Mouse (Mus musculus): ENCODE measurements around the gene Serpina3j.
"Not testable (repeated sequence)": the region's sequence is repeated elsewhere in the genome, so short reads cannot be mapped to it uniquely, and the experiment has no call there.

Serpina3j gene

DNA sequence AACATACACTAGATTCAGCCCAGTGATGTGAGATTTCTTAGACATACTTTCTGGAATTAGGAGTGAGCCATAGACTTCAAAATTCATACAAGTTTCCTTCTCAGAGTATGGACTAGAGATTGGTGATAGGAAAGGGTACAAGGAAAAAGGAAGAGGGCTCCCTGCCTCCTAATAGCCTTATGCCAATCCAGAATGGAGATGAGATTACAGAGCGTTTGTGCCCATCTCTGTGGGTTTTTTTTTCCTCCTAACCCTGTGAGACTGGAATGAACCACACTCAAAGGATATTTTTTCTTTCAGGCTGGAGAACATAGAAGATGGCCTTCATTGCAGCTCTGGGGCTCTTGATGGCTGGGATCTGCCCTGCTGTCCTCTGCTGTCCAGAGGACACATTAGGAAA is at the start of gene Serpina3j:
Serpina3j (plus strand) TSS at position 301 of the 400 bp plus-strand sequence.
- DNase-seq (ENCODE audit: low read depth, low spot score), result no peak

GRCm38 (mm10) chr12:104266374-104266773 is 48.0 kb upstream of the Serpina3j start:
- no peak for DNase-seq (ENCODE audit: low read depth, low spot score)

DNA sequence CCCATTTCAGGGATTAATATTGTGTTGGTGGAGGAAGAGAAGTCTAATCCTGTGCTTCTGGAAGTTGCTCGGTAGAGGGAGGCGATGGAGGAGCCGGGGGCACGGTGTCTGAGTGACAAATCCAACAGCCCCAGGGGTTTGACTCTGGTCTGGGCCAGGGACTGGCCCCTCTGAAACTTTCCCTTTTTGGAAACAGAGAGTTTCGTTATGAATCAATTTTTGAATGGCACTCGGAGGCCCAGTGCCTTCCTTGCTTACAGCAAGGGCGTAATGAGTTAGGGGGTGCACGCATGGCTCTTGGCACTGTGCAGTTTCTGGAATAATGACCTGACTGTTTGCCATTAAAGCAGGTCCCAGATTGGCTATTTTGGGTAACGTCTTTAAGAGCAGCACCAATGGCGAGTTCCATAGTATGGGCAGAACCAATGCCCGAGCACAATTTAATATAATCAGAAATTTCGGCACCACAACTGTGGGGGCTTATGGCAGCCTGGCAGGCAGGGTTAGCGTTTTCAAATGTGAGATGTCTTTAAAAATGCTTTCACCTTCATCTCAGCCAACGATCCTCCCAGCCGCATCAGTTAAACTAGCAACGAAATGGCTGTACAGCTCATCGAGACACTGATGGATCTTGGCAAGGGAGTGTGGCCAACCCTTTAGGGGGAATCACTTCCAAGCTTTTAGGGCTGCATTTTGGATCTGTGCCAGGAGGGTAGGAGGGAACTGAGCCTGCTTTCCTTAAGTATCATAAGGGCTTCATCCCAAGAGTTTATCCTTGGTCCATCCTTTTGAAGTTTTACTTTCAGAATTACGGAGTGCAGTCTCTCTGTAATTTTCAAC is 35.9 kb upstream of the Serpina3j start:
- DNase-seq (ENCODE audit: low read depth, low spot score), result no peak

DNA sequence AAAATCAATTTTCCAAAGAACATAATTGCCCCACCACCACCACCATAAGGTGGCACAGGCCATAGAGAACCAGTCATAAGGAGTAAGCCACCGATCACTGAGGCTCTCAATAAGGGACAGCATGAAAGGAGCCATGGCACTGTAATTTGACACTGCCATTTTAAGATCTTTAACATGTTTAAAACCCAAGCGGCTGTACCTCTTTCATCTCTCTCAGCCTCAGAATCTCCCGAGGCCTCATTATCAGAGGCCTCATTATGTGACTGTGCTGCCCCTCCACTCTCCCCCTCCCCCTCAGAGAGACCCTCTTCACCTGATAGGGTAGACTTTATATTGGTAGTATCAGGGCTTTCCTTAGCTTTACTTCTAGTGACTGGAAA is 35.3 kb upstream of the Serpina3j start:
- no peak for DNase-seq (ENCODE audit: low read depth, low spot score)

DNA sequence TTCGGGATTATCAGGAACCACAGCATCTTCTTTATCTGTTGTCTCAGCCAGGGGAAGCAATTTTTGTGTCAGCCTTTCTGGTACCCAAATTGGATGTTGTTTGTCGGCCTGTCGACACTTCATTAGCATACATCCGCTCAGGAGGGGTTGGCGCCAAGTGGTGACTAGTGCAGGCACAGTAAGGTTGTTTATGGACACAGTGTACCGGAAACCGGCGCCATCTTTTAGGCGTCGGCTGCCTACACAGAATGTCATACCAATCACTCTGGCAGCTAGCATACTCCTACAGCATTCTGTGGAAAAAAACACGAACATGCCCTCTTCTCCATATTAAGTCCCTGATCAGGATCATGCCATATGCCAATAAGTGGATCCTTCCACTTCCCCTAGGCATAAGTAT is 31.0 kb upstream of the Serpina3j start:
- no peak for DNase-seq (ENCODE audit: low read depth, low spot score)

- no peak for DNase-seq (ENCODE audit: low read depth, low spot score)
Observed at GRCm38 (mm10) chr12:104288336-104288735, 26.0 kb upstream of the Serpina3j start.

GRCm38 (mm10) chr12:104289872-104290271 is 24.5 kb upstream of the Serpina3j start:
- no peak for DNase-seq (ENCODE audit: low read depth, low spot score)

DNA sequence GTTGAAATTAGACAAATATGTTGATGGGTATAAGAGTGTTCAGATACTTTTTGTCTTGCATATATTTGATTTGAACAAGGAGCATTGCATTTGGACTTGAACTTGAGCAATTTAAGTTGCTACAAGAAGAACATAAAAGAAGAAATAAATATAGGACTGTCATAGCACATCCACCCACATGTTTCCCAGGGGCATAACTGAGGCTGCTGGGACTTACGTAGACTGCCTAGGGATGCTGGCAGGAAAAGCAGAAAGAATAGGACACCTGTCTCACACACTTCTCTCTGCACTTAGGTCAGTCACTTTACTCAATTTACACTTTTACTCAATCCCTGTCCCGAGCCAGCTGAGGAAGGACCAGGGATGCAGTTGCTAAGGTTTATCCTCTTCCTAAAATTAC is 20.4 kb upstream of the Serpina3j start:
- DNase-seq (ENCODE audit: low read depth, low spot score), result no peak

DNA sequence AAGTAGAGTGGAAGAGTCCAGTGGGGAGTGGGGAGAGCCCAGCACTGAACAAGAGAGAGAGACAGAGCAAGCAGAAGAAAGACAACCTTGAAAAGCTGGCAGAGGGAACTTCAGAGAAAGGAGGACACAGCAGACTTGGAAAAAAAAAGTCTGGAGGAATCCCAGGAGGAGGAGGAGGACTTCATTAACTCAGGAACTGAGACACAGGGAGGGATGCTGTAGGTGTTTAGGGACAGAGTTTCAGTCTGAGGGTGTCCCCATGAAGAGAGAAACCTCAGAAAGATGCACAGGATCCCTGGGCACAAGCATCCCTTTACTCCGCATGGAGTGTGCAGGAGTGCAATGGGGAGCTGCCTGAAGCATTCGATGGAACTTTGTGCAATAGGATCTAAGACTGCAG is 16.3 kb upstream of the Serpina3j start:
- no peak for DNase-seq (ENCODE audit: low read depth, low spot score)

DNA sequence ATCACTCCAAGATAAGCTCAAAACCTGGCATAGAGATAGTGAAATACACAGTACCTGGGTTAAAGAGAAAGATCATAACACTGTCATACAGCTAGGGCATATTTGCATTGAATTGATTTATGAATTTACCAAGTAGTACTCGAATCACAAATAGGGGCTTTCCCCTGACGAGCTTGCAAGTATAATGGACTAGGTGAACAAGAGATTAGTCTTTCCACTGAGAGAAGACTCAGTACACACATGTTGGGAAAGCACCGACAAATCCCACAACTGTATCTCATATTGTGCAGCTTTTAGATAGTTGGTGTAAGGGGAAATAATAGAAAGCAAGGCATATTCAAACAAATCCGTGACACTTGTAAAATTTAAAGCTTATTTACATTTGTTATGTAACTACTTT is 8.4 kb upstream of the Serpina3j start:
- no peak for DNase-seq (ENCODE audit: low read depth, low spot score)

DNA sequence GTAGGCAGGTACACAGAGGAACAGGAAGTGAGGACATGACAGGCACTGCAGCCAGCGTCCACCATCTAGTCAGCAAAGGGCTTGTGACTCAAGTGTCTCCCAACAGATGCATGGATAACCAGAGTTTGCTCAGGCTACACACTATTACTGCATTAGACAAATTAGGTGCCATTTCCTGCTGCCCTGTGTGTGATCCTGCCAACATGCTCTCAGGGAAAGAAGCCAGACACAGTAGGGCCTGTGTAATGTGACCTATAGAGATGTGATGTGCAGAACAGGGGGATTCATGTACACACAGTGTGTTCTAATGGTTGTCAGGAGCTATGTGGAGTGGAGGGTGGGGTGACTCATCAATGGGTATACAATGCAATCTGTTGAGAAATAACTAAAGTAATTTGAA is 8.1 kb downstream of the Serpina3j start:
- DNase-seq (ENCODE audit: low read depth, low spot score), result no peak

DNA sequence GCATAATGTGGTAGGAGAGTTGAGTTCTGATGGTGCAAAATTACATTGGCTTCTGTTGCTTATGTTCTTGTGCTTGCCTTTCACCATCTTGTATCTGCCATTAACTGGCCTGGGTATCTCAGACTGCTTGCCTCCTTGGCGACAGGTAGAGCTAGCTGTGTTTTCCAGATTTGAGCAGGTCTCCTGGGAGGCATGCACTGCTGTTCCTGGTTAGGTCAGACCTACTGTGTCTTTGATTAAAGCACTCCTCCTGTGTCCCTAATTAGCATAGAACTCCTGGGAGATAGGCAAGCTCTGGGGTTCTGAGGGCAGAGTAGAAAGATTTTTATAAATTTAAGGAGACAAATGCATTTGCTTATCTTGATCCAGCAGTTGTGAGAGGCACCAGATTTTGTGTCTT is 17.3 kb downstream of the Serpina3j start:
- no peak for DNase-seq (ENCODE audit: low read depth, low spot score)

GRCm38 (mm10) chr12:104336873-104337272 is 22.5 kb downstream of the Serpina3j start:
- DNase-seq (ENCODE audit: low read depth, low spot score), result not testable (repeated sequence)

- DNase-seq (ENCODE audit: low read depth, low spot score), result not testable (repeated sequence)
Observed at GRCm38 (mm10) chr12:104338226-104338625, 23.9 kb downstream of the Serpina3j start, which contains the start of the genes Serpina3k and Serpina3m. TSS of gene Serpina3k (plus strand) at chr12:104338486. TSS of gene Serpina3m (plus strand) at chr12:104338486.

DNA sequence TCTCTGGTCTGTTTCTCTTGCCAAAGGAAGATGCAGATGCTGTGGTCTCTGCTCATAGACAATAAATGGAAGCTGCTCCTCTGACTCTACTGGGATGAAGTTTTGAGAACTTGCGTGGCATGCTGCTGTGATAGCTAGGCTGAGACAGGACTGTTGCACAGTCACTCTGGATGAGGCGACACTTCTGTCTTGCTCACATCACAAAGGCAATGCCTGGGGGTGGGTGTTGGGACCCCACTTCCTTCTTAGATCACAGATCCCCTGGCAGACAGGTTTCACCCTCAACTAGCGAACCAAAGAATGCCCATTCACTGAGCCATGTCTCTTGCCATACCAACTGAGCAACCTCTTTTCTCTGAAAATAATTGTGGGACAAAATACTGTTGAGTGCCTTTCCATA is 24.4 kb downstream of the Serpina3j start:
- no peak for DNase-seq (ENCODE audit: low read depth, low spot score)

GRCm38 (mm10) chr12:104342489-104342888 is 28.1 kb downstream of the Serpina3j start:
- DNase-seq (ENCODE audit: low read depth, low spot score), result not testable (repeated sequence)

DNA sequence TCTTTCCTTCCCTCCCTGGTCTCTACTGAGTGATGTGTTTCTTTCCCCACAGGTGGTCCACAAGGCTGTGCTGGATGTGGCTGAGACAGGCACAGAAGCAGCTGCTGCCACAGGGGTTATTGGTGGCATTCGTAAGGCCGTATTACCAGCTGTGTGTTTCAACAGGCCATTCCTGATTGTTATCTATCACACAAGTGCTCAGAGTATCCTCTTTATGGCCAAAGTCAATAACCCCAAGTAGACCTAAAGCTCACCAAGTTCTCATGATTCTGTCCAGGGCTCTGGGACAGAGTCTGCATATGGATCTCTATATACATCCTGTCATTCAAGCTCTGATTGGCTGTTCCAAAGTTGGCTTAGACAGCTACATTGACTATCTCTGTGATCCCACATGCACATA is 30.8 kb downstream of the Serpina3j start:
- DNase-seq (ENCODE audit: low read depth, low spot score), result no peak

DNA sequence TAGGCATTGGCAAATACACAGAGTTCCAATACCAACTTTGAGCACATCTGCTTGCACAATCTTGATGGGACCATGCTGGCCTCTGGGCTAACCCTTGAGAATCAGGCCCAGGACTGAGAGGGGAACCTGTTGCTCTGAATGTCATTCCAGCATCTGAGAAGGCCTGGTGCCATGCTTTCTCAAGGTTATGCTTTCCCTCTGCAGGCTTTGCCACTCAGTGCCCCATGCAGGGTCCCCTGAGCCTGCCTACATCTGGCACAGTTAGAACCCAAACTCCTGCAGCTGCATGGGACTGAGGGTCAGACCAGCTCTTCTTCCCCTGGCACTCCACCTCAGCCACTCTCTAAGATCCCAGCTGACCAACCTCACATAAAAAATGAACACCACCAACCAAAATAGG is 31.4 kb downstream of the Serpina3j start:
- no peak for DNase-seq (ENCODE audit: low read depth, low spot score)

DNA sequence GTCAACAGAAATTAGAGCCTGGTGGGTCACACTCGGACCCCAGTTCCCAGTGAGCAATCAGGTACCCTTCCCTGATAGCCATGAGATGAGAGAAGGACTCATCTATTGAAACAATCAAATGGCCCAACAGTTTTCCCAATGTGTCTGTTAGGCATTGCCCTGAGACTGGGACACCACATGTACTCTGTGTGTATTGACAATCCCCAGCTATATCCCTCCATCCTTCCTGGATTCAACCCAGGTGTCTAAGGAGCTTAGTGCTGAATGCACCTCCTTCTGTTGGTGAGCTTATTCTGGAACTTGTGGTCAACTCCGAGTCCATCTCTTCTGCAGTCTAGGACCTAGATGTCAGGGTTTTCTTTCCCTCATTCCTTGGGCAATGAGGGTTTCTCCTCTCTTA is 32.7 kb downstream of the Serpina3j start:
- DNase-seq (ENCODE audit: low read depth, low spot score), result no peak

GRCm38 (mm10) chr12:104351812-104352211 is 37.5 kb downstream of the Serpina3j start:
- peak; percentile 13 for DNase-seq (ENCODE audit: low read depth, low spot score)

DNA sequence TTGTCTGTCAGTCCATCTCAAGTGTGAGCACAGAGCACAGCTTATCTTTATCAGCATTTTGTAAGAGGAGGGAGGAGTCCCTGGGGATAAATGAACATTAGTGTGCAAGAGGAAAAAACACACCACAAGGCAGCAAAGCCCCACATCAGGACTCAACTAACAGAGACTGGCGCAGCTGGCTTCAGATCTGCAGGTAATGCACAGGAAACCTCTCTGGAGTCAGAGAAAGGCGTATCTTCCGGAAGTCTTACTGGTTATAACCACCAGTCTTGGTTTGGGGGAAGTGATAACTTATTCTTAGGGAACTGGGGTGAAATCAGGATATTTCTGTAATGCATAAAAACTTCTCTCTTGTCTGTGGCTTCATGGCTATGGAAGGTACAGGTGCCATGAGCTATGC is 41.7 kb downstream of the Serpina3j start:
- no peak for DNase-seq (ENCODE audit: low read depth, low spot score)

- no peak for DNase-seq (ENCODE audit: low read depth, low spot score)
Observed at GRCm38 (mm10) chr12:104369986-104370385, 55.6 kb downstream of the Serpina3j start.

Data from forelimb bud, embryonic 11.5 days (tissue).